Mouse (Mus musculus) megakaryocyte, embryonic 14.5 days (primary cell): ENCODE measurements around the gene Nup153.

Source experiments
- FLI1 ChIP-seq: IDR thresholded peaks from 2 replicates; pipeline ENCODE4 v1.6.1; 2012; ENCODE audit warnings: low read length, inconsistent platforms, mixed read lengths
- GATA1 ChIP-seq: IDR thresholded peaks from 3 replicates; pipeline ENCODE4 v1.6.1; 2012; ENCODE audit warnings: mixed read lengths, low read length, inconsistent platforms, borderline replicate concordance

- TF ChIP-seq GATA1 (no peak), FLI1 (no peak)
Observed at GRCm38 (mm10) chr13:46757946-46758345, 30.2 kb upstream of the Nup153 start.
